ENCODE assay signal across 26 mouse cellular contexts in the genomic region with DNA sequence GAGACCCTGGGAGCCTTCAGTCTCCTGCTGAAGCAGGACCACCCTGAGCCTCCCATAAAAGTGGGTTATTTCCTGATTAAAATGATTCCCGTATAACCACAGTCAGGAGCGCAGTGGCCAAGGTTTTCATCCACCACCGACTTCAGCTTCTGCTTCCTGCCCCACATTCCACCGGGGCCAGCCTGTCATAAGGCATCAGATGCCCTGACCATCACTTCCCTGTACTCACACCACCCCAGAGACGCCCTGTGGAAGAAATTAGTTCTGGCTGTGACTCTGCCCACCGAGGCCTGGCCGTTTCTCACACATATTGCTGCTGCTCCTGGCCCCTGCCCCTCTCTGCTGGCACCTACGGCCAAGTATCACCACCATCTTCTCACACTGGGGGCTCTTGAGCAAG. TPM values are rescaled to one million over a fixed set of nuclear protein-coding genes. Genes with fewer than 3 reads are reported as not detected.
DNase-seq lines count a peak whose midpoint lies in the region; ATAC-seq and TF ChIP-seq lines count a peak whose summit lies in the region.
"Had no signal": no experiment of that assay in that cellular context is flagged by ENCODE, and none has a peak within 500 bp of the region (broad histone marks: within the 10 kb centered on the region; RNA-seq: fewer than 3 reads in every experiment).

No protein-coding gene starts in this region.

- ATAC-seq in megakaryocyte progenitor cell, adult 5-6 weeks (replicated peaks; ENCODE audit: poor library complexity): peak; percentile 25; the same call in 1 of the 2 replicates
- no peak for ATAC-seq in midbrain, embryonic 14.5 days (ENCODE audit: low FRiP score, low TSS enrichment)
- ATAC-seq: forebrain, embryonic 14.5 days; forebrain, postnatal 0 days; hindbrain, postnatal 0 days; inflammation-experienced regulatory T-cells, adult 6 months; Patski had no signal

- H3K4me2 ChIP-seq in midbrain, embryonic 14.5 days (ENCODE audit: low read length): no peak overlapping the region
- H3K4me2 ChIP-seq: heart, embryonic 12.5 days; heart, embryonic 15.5 days; hindbrain, embryonic 14.5 days had no signal

- TF ChIP-seq CTCF in layer of hippocampus, adult 2 months (conservative IDR thresholded peaks at IDR 0.05): no peak

- H3K9me3 ChIP-seq in heart, embryonic 10.5 days: no peaks in the 10 kb centered on the region
- no peaks in the 10 kb centered on the region for H3K9me3 ChIP-seq in embryonic facial prominence, embryonic 10.5 days
- H3K9me3 ChIP-seq in midbrain, embryonic 14.5 days (ENCODE audit: control insufficient read depth, low read length): no peaks in the 10 kb centered on the region
- H3K9me3 ChIP-seq: heart, embryonic 15.5 days; hindbrain, embryonic 10.5 days had no signal

- peaks cover 29% of the 10 kb centered on the region for H3K27me3 ChIP-seq in heart, embryonic 10.5 days (ENCODE audit: insufficient read depth, poor library complexity, severe bottlenecking)
- H3K27me3 ChIP-seq in embryonic facial prominence, embryonic 10.5 days (replicated peaks; ENCODE audit: low read depth, poor library complexity, severe bottlenecking): no peaks in the 10 kb centered on the region
- no peaks in the 10 kb centered on the region for H3K27me3 ChIP-seq in midbrain, embryonic 14.5 days (ENCODE audit: control insufficient read depth, insufficient read depth, low read length)
- H3K27me3 ChIP-seq: heart, embryonic 12.5 days; heart, embryonic 15.5 days; Patski had no signal

- H3K36me3 ChIP-seq in heart, embryonic 10.5 days: peaks cover 25% of the 10 kb centered on the region
- H3K36me3 ChIP-seq in embryonic facial prominence, embryonic 10.5 days (replicated peaks): peaks cover 42% of the 10 kb centered on the region
- H3K36me3 ChIP-seq in midbrain, embryonic 14.5 days (ENCODE audit: control insufficient read depth, insufficient read depth, low read length): no peaks in the 10 kb centered on the region

- H3K4me3 ChIP-seq in heart, embryonic 10.5 days: no peak overlapping the region
- H3K4me3 ChIP-seq in embryonic facial prominence, embryonic 10.5 days: no peak overlapping the region
- no peak overlapping the region for H3K4me3 ChIP-seq in layer of hippocampus, adult 2 months
- H3K4me3 ChIP-seq in midbrain, embryonic 14.5 days (replicated peaks; ENCODE audit: low read depth, low read length): no peak overlapping the region
- H3K4me3 ChIP-seq: heart, embryonic 12.5 days; heart, embryonic 15.5 days; hindbrain, embryonic 10.5 days had no signal

- peaks cover 15% of the 10 kb centered on the region for H3K4me1 ChIP-seq in heart, embryonic 10.5 days
- H3K4me1 ChIP-seq in embryonic facial prominence, embryonic 10.5 days: peaks cover 31% of the 10 kb centered on the region
- H3K4me1 ChIP-seq in midbrain, embryonic 14.5 days (ENCODE audit: control insufficient read depth, insufficient read depth, low read length): no peaks in the 10 kb centered on the region

- 86% methylated on average over 8 of the region's 8 CpGs for WGBS in heart, embryonic 10.5 days
- 77% methylated on average over 8 of the region's 8 CpGs for WGBS in embryonic facial prominence, embryonic 10.5 days
- WGBS in midbrain, embryonic 14.5 days: 75% methylated on average over 8 of the region's 8 CpGs

- DNase-seq in heart, embryonic 10.5 days (ENCODE audit: low spot score): no peak
- no peak for DNase-seq in heart, adult 11 months
- DNase-seq in embryonic facial prominence, embryonic 10.5 days (ENCODE audit: low spot score): no peak
- DNase-seq in layer of hippocampus, adult 2 months (ENCODE audit: low spot score in 2 of 2): no peak
- no peak for DNase-seq in c-Kit-positive CD71-positive TER-119-positive erythroid progenitor cells, embryonic 14.5 days (ENCODE audit: low spot score)
- no peak for DNase-seq in midbrain, embryonic 14.5 days
- DNase-seq: adrenal gland, postnatal 10 days; adrenal gland, postnatal 36 days; cerebellum, adult 11 months; cerebellum, adult 2 months; cerebellum, adult 9-11 months; cerebellum, postnatal 25 days; embryo, embryonic 11 days; forebrain, postnatal 0 days; gastrocnemius, postnatal 25 days; heart, postnatal 10 days; heart, postnatal 36 days had no signal

- 0 out of 2 replicates have a peak overlapping the region, but pooled peaks have one; percentile 16 for H3K27ac ChIP-seq in heart, embryonic 10.5 days
- peak overlapping the region; percentile 12; the same call in 1 of the 2 replicates for H3K27ac ChIP-seq in embryonic facial prominence, embryonic 10.5 days (replicated peaks)
- H3K27ac ChIP-seq in layer of hippocampus, adult 2 months: no peak overlapping the region
- no peak overlapping the region for H3K27ac ChIP-seq in midbrain, embryonic 14.5 days (replicated peaks; ENCODE audit: low read depth, low read length)
- H3K27ac ChIP-seq: heart, embryonic 15.5 days; hindbrain, embryonic 10.5 days; hindbrain, embryonic 14.5 days; hindbrain, postnatal 0 days had no signal

- no peak overlapping the region for H3K9ac ChIP-seq in midbrain, embryonic 14.5 days (replicated peaks; ENCODE audit: low read length)
- H3K9ac ChIP-seq: forebrain, postnatal 0 days; heart, embryonic 12.5 days; heart, embryonic 15.5 days; hindbrain, embryonic 14.5 days had no signal

RNA-seq across cellular contexts. Expression of gene Ctdspl, which starts 58.4 kb away (rescaled TPM):
- 8.8 and 10.2 TPM in 2 replicates for polyA plus RNA-seq in heart, embryonic 10.5 days (2016; fragmentation: Nextera tagmentation; extraction: Ambion mirVana)
- polyA plus RNA-seq in embryonic facial prominence, embryonic 10.5 days (2016; fragmentation: Nextera tagmentation; extraction: Ambion mirVana): 10.1 and 11.0 TPM in 2 replicates
- total RNA-seq in megakaryocyte progenitor cell, adult 5-6 weeks (2015): 16.7 and 19.4 TPM in 2 replicates
- total RNA-seq in megakaryocyte progenitor cell, adult 5-6 weeks (2017): 7.4 and 8.1 TPM in 2 replicates
- total RNA-seq in layer of hippocampus, adult 2 months (2021): 10 to 100 TPM; 23.9 to 28.0 TPM
- 8.0 and 8.2 TPM in 2 replicates for polyA plus RNA-seq in midbrain, embryonic 14.5 days (2014; fragmentation: Nextera tagmentation; extraction: Ambion mirVana)

Comparison
In these comparisons a context has a peak if more than half of its experiments do, and no peak if none do; other contexts are left out.
1. H3K27ac ChIP-seq: peak in heart, embryonic 10.5 days (single experiment) and embryonic facial prominence, embryonic 10.5 days (single experiment); none in layer of hippocampus, adult 2 months (single experiment) and midbrain, embryonic 14.5 days (single experiment).